Mouse (Mus musculus): ENCODE data around the gene Tpm4. TPM values are rescaled to one million over a fixed set of nuclear protein-coding genes. Genes with fewer than 3 reads are reported as not detected.
"Not testable (repeated sequence)": the region's sequence is repeated elsewhere in the genome, so short reads cannot be mapped to it uniquely, and the experiment has no call there.

Tpm4 gene
- total RNA-seq (2018; cell fraction: chromatin; rRNA removed) = 100 to 1,000 TPM in 11 of 26 experiments, 10 to 100 TPM in 15; 26.6 to 355 (median 78.7) TPM
- total RNA-seq (2018; cell fraction: cytosol; rRNA removed) = 100 to 1,000 TPM in 25 of 26 experiments, 10 to 100 TPM in 1; 96.9 to 415 (median 181) TPM
- 100 to 1,000 TPM in 15 of 26 experiments, 10 to 100 TPM in 11; 63.2 to 384 (median 112) TPM for total RNA-seq (2018; cell fraction: nucleus; rRNA removed)
- 152 to 252 TPM (median 227 TPM) in 3 replicates for polyA plus RNA-seq (2018)

DNA sequence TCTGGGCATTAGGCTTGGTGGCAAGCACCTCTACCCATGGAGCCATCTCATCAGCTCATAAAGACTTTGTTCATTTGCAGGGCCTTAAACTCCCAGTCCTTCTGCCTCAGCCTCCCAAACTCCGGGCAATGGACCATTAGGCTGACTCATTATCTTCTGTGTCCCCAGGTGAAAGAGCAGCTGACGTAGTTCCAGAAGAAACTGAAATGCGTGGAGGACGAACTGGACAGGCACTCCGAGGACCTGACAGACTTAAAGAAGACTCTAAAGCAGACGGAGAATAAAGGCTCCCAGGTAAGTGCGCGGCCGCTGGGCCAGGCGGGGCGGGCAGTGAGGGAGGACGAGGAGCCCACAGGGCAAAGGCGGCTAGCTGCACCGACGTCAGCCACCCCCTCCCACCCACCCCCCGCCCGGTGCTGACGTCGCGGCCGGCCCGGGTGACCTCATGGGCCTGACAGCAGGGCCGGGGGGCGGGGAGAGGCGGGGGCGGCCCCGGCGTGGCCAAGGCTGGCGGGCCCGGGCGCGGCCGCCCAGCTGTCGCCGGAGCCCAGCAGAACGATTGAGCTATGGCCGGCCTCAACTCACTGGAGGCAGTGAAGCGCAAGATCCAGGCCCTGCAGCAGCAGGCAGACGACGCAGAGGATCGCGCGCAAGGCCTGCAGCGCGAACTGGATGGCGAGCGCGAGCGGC lies at the start of gene Tpm4:
Gene Tpm4, plus strand, starts transcription at position 220 of the 690 bp plus-strand sequence.
- H3K79me2 ChIP-seq (ENCODE audit: inconsistent target) = peaks cover 44% of the 10 kb centered on the region
- WGBS (ENCODE audit: missing documents) = 11% methylated on average over 44 of the region's 49 CpGs
- H3K27ac ChIP-seq = peak within 1 kb of the TSS; percentile 99
- H3K36me3 ChIP-seq (ENCODE audit: inconsistent target) = peaks cover 18% of the 10 kb centered on the region
- H3K4me3 ChIP-seq (ENCODE audit: inconsistent target) = peak within 1 kb of the TSS; percentile 97

DNA sequence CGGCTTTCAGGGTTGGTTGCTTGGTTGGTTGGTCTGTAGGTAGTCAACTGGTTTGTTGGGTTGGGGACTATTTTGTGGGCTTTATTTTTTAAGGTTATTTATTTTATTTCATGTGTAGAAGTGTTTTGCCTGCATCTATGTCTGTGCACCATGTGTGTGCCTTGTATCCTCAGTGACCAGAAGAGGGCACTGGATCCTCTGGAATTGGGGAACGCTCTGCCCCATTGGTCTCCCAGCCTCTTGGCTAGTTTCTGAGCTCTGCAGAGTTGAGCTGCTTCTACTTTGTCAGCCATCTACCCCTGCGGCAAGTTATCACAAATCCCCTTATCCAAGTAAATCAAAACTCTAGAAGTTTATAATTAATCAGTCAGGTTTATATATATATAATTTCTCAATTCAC lies 47.2 kb upstream of the Tpm4 start:
- not testable (repeated sequence) for H3K4me3 ChIP-seq (ENCODE audit: inconsistent target); H3K36me3 ChIP-seq (ENCODE audit: inconsistent target); H3K27ac ChIP-seq; H3K79me2 ChIP-seq (ENCODE audit: inconsistent target)
- 95% methylated on average over 3 of the region's 3 CpGs for WGBS (ENCODE audit: missing documents)

- not testable (repeated sequence) for H3K27ac ChIP-seq; H3K79me2 ChIP-seq (ENCODE audit: inconsistent target); H3K4me3 ChIP-seq (ENCODE audit: inconsistent target); H3K36me3 ChIP-seq (ENCODE audit: inconsistent target)
Observed at GRCm38 (mm10) chr8:72096721-72097120, 38.1 kb upstream of the Tpm4 start.

GRCm38 (mm10) chr8:72099377-72100103 lies 35.2 kb upstream of the Tpm4 start:
- H3K27ac ChIP-seq; H3K79me2 ChIP-seq (ENCODE audit: inconsistent target); H3K4me3 ChIP-seq (ENCODE audit: inconsistent target); H3K36me3 ChIP-seq (ENCODE audit: inconsistent target): not testable (repeated sequence)
- 82% methylated on average over 4 of the region's 7 CpGs for WGBS (ENCODE audit: missing documents)

GRCm38 (mm10) chr8:72105165-72105564 lies 29.6 kb upstream of the Tpm4 start:
- Histone ChIP-seq H3K4me3 (ENCODE audit: inconsistent target) (no peak overlapping the region), H3K36me3 (ENCODE audit: inconsistent target) (no peaks in the 10 kb centered on the region), H3K79me2 (ENCODE audit: inconsistent target) (no peaks in the 10 kb centered on the region), H3K27ac (no peak overlapping the region)
- WGBS (ENCODE audit: missing documents) = 29% methylated on average over 4 of the region's 4 CpGs

- Histone ChIP-seq H3K79me2 (ENCODE audit: inconsistent target) (no peaks in the 10 kb centered on the region), H3K36me3 (ENCODE audit: inconsistent target) (no peaks in the 10 kb centered on the region), H3K4me3 (ENCODE audit: inconsistent target) (no peak within 1 kb of the TSS), H3K27ac (no peak within 1 kb of the TSS)
- WGBS (ENCODE audit: missing documents) = 100% methylated on average over 3 of the region's 3 CpGs
Observed at GRCm38 (mm10) chr8:72106740-72107139, 28.0 kb upstream of the Tpm4 start, which contains the start of gene Olfr374. Gene Olfr374, plus strand, starts transcription at chr8:72107040.

DNA sequence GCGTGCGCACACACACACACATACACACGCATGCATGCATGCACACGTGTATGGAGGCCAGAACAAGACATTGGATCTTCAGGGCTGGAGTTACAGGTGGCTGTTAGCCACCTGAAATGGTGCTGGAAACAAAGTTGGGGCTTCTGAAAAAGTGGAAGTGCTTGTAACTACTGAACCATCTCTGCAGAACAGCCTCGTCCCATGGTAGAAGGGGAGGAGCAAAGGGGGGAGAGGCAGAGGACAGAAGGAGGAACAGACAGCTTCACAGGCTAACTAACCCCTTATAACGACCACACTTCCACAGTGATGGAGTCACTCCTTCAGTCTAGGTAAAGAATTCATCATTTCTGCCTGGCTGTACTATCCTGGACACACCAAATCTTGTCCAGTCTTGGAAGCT lies 23.9 kb upstream of the Tpm4 start:
- Histone ChIP-seq H3K4me3 (ENCODE audit: inconsistent target) (no peak overlapping the region), H3K79me2 (ENCODE audit: inconsistent target) (no peaks in the 10 kb centered on the region), H3K36me3 (ENCODE audit: inconsistent target) (no peaks in the 10 kb centered on the region), H3K27ac (no peak overlapping the region)
- WGBS (ENCODE audit: missing documents) = 49% methylated on average over 6 of the region's 6 CpGs

DNA sequence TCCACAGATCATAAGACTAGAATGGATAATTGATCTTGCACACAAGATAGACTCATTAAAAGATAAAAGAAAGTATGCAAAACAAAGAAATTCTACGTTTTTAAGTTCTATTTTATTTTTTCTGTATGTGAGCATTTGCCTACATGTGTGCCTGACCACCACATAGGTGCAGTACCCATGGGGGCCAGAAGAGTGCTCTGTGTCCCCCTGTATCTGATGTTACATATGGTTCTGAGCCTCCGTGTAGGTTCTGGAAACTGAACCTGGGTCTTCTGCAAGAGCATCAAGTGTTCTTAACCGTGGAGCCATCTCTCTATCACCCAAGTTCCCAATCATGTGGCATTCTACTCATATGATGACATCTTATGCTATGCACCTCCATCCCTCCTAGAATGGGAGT lies 22.3 kb upstream of the Tpm4 start:
- Histone ChIP-seq H3K79me2 (ENCODE audit: inconsistent target) (no peaks in the 10 kb centered on the region), H3K27ac (no peak overlapping the region), H3K36me3 (ENCODE audit: inconsistent target) (no peaks in the 10 kb centered on the region), H3K4me3 (ENCODE audit: inconsistent target) (no peak overlapping the region)
- WGBS (ENCODE audit: missing documents) = 94% methylated on average over 3 of the region's 3 CpGs

DNA sequence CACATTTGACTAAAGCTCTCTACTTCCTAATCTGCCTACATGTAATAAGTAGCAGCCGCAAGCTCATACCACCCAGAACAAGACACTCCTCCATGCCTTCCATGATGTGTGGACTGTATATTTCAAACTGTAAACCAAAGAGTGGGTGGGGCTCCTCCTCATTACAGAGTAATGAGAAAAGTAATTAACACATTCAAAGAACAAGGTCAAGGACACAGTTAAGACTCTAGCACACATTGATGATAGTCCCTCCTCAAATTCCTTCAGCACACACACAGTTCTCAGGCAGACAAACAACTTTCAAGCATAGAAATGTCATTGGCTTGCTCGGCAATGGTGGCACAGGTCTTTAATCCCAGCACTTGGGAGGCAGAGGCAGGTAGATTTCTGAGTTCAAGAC lies 19.6 kb upstream of the Tpm4 start:
- WGBS (ENCODE audit: missing documents) = 90% methylated on average over 2 of the region's 2 CpGs
- Histone ChIP-seq H3K36me3 (ENCODE audit: inconsistent target) (no peaks in the 10 kb centered on the region), H3K27ac (no peak overlapping the region), H3K4me3 (ENCODE audit: inconsistent target) (no peak overlapping the region), H3K79me2 (ENCODE audit: inconsistent target) (no peaks in the 10 kb centered on the region)

GRCm38 (mm10) chr8:72118616-72119015 lies 16.2 kb upstream of the Tpm4 start:
- Histone ChIP-seq H3K4me3 (ENCODE audit: inconsistent target) (no peak overlapping the region), H3K36me3 (ENCODE audit: inconsistent target) (no peaks in the 10 kb centered on the region), H3K27ac (no peak overlapping the region), H3K79me2 (ENCODE audit: inconsistent target) (no peaks in the 10 kb centered on the region)
- 58% methylated on average over 4 of the region's 4 CpGs for WGBS (ENCODE audit: missing documents)

- not testable (repeated sequence) for H3K4me3 ChIP-seq (ENCODE audit: inconsistent target); H3K79me2 ChIP-seq (ENCODE audit: inconsistent target); H3K27ac ChIP-seq; H3K36me3 ChIP-seq (ENCODE audit: inconsistent target)
- 87% methylated on average over 3 of the region's 3 CpGs for WGBS (ENCODE audit: missing documents)
Observed at GRCm38 (mm10) chr8:72121486-72121885, 13.3 kb upstream of the Tpm4 start.

- WGBS (ENCODE audit: missing documents) = 100% methylated on average over 1 of the region's 1 CpGs
- H3K36me3 ChIP-seq (ENCODE audit: inconsistent target) = no peaks in the 10 kb centered on the region
Observed at GRCm38 (mm10) chr8:72121997-72122396, 12.8 kb upstream of the Tpm4 start.

DNA sequence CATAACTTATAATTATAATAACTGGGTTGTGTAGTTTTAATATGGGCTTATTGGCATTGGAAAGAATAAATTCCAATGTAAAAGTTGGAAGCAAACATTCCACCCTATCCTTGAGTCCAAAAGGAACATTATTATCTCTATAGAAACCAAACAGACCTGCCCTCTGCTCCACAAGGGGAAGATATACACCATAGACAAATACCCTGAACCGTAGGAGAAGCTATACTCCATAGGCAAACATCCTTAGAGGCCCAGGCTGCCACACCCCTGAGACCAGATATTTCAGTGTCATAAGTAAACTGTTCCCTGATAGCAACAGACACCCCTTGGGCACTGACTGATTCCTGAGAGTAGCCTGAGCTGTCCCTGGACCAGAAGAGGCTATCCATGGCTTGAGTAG lies 6.9 kb upstream of the Tpm4 start:
- Histone ChIP-seq H3K4me3 (ENCODE audit: inconsistent target) (no peak overlapping the region), H3K27ac (no peak overlapping the region), H3K79me2 (ENCODE audit: inconsistent target) (no peaks in the 10 kb centered on the region), H3K36me3 (ENCODE audit: inconsistent target) (no peaks in the 10 kb centered on the region)
- 100% methylated on average over 1 of the region's 1 CpGs for WGBS (ENCODE audit: missing documents)

More at GRCm38 (mm10) chr8:72121997-72122396, 12.8 kb upstream of the Tpm4 start:
- Histone ChIP-seq H3K79me2 (ENCODE audit: inconsistent target) (no peaks in the 10 kb centered on the region), H3K27ac (no peak overlapping the region), H3K4me3 (ENCODE audit: inconsistent target) (no peak overlapping the region)

DNA sequence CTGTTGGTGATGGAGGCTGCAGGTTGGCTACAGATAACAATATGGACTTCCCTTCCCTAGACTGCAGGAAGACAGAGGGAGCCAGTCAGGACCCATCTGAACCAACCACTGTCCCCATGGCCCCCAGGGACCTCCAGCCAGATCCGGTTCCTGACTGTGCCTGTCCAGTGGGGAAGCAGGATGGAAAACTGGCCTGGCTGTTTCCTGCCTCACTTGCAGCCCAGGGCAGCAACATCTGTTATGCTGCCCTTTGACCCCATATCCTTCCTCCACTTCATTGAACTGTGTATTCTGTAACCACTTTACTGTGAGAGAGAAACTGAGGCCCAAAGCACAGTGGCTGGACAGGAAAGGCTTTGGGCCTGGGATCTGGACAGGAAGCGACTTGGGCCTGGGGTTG lies 3.5 kb upstream of the Tpm4 start:
- Histone ChIP-seq H3K36me3 (ENCODE audit: inconsistent target) (no peaks in the 10 kb centered on the region), H3K79me2 (ENCODE audit: inconsistent target) (peaks cover 7% of the 10 kb centered on the region), H3K4me3 (ENCODE audit: inconsistent target) (no peak overlapping the region), H3K27ac (no peak overlapping the region)
- 91% methylated on average over 2 of the region's 2 CpGs for WGBS (ENCODE audit: missing documents)

DNA sequence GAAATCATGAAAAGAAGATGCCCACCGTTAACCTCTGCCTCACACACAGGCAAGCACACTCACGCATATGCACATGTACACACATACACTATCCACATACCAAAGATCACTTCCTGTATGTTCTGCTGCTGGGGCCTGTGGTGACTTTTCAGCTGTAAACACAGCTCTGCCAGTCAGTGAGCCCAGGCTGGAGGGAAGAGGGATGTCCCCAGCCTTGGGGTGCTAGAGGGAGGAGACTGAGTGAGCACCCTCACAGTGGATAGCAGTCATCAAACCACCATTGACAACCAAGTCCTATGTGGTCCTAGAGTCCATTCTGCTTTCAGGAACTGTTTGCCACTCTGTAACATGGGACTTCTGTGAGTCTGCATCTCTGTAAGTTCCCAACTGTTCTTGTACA lies 2.9 kb upstream of the Tpm4 start:
- no peak overlapping the region for H3K4me3 ChIP-seq (ENCODE audit: inconsistent target)
- H3K36me3 ChIP-seq (ENCODE audit: inconsistent target) = no peaks in the 10 kb centered on the region
- H3K27ac ChIP-seq = no peak overlapping the region
- H3K79me2 ChIP-seq (ENCODE audit: inconsistent target) = peaks cover 14% of the 10 kb centered on the region
- 57% methylated on average over 2 of the region's 2 CpGs for WGBS (ENCODE audit: missing documents)

Data from macrophage (primary cell).